Mouse (Mus musculus) midbrain, embryonic 15.5 days (tissue): ENCODE data around the gene Mbd5. TPM values are rescaled to one million over a fixed set of nuclear protein-coding genes. Genes with fewer than 3 reads are reported as not detected.

Experiments
- ATAC-seq: fragments of 200-750 bp; cut with Nextera tagmentation; replicated peaks from 2 replicates; pipeline ENCODE4 v1.8.0; 2017; ENCODE audit warnings: moderate TSS enrichment
- H3K27ac ChIP-seq: fragments of 300-500 bp; sonication (generic); 2 replicates; pipeline ENCODE4 v1.5.1; 2015; ENCODE audit warnings: mild to moderate bottlenecking, inconsistent platforms
- H3K27me3 ChIP-seq: fragments of 300-500 bp; sonication (generic); replicated peaks from 2 replicates; pipeline ENCODE4 v1.6.1; 2015; ENCODE audit warnings: inconsistent platforms
- H3K36me3 ChIP-seq: fragments of 300-500 bp; sonication (generic); replicated peaks from 2 replicates; pipeline ENCODE4 v1.6.1; 2015; ENCODE audit warnings: inconsistent platforms
- H3K4me1 ChIP-seq: fragments of 300-500 bp; sonication (generic); 2 replicates; pipeline ENCODE4 v1.6.1; 2015; ENCODE audit warnings: inconsistent platforms
- H3K4me2 ChIP-seq: fragments of 300-500 bp; sonication (generic); 2 replicates; pipeline ENCODE4 v1.6.1; 2015; ENCODE audit warnings: inconsistent platforms, mild to moderate bottlenecking, moderate library complexity
- H3K4me3 ChIP-seq: fragments of 300-500 bp; sonication (generic); 2 replicates; pipeline ENCODE4 v1.5.1; 2015; ENCODE audit warnings: mild to moderate bottlenecking, inconsistent platforms
- H3K9ac ChIP-seq: fragments of 300-500 bp; sonication (generic); 2 replicates; pipeline ENCODE4 v1.6.1; 2015; ENCODE audit warnings: mild to moderate bottlenecking, inconsistent platforms
- H3K9me3 ChIP-seq: fragments of 300-500 bp; sonication (generic); 2 replicates; pipeline ENCODE4 v1.6.1; 2016; ENCODE audit warnings: inconsistent platforms
- WGBS: fragments of 180-500 bp; shearing (Covaris S2); methylation state at CpG from one replicate; pipeline ENCODE4 v1.1.7; 2015; ENCODE audit warnings: mixed read lengths; 5-methylcytosine and 5-hydroxymethylcytosine counted together
- polyA plus RNA-seq: library from polyadenylated mRNA; unstranded; fragments of >200 nt; fragmentation: Nextera tagmentation; extraction: Ambion mirVana; gene quantifications from 2 replicates; pipeline ENCODE4 v1.2.1, GENCODE M21; 2015

Gene Mbd5
- 35.0 and 46.6 TPM in 2 replicates for polyA plus RNA-seq

DNA sequence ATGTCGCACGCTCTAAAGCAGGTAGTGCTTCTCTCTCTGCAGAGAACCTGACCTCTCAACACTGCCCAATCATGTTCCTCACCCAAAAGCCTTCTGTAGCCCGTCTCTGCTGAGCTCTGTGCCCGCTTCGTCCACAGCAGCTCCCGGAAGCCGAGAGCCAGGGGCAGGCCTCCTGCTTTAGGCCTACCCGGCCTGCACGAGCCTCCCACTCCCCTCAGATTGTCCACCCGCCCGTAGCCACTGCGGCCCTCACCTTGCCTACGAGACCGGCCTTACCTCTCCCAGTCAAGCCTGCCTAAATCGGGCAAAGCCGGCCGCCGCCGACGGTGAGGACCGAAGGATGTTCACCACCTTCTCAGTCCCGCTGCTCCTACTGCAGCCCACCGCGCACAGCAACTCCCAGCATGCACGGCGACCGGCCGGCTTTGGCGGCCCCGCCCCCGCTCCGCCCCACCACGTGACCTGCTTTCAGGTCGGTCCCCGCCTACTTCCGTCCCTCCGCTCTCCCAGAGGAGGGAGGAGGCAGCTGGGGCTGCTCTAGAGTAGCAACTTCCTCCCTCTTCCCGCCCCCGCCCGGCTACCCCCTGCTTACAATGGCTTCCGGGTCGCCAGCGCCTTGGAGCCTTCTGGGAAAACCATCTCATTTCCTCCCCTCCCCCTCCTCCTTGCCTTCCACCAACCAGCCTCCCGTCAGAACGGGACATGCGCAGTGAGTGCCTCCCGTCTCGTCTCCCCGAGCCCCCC is at the start of gene Mbd5:
Gene Mbd5 (plus strand): TSS at position 668 of the 744 bp plus-strand sequence.
- 1% methylated on average over 47 of the region's 49 CpGs for WGBS
- Histone ChIP-seq H3K36me3 (no peaks in the 10 kb centered on the region), H3K4me3 (peak within 1 kb of the TSS; percentile 92), H3K4me2 (peak within 1 kb of the TSS; percentile 75), H3K27ac (peak within 1 kb of the TSS; percentile 97), H3K4me1 (peaks cover 22% of the 10 kb centered on the region), H3K9ac (peak within 1 kb of the TSS; percentile 90), H3K27me3 (no peaks in the 10 kb centered on the region), H3K9me3 (no peaks in the 10 kb centered on the region)
- ATAC-seq = peak; percentile 98

DNA sequence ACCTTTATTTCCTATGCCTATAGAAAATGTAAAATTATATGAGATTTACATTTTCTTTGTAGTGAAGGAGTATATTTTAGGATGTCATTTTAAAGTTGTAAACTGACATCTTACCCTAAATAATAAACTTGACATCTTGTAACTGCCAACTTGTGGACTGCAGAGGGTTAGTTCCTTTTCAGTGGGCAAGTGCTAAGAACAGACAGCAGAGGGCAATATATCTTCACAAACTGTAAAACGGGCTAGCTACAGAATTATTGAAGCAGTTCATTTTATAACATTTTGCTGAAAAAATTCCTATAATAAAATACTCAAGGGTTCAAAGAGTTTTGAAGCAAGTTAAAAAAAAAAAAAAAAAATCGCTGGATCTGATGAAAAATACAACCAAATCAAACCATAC is 40.4 kb upstream of the Mbd5 start:
- 60% methylated on average over 2 of the region's 2 CpGs for WGBS
- no peak overlapping the region for H3K27ac ChIP-seq
- no peaks in the 10 kb centered on the region for H3K4me1 ChIP-seq
- H3K4me2 ChIP-seq = no peak overlapping the region
- no peak overlapping the region for H3K9ac ChIP-seq
- no peaks in the 10 kb centered on the region for H3K9me3 ChIP-seq
- H3K4me3 ChIP-seq = no peak overlapping the region
- no peak for ATAC-seq
- no peaks in the 10 kb centered on the region for H3K27me3 ChIP-seq
- peaks cover 7% of the 10 kb centered on the region; the same call in 1 of the 2 replicates for H3K36me3 ChIP-seq

DNA sequence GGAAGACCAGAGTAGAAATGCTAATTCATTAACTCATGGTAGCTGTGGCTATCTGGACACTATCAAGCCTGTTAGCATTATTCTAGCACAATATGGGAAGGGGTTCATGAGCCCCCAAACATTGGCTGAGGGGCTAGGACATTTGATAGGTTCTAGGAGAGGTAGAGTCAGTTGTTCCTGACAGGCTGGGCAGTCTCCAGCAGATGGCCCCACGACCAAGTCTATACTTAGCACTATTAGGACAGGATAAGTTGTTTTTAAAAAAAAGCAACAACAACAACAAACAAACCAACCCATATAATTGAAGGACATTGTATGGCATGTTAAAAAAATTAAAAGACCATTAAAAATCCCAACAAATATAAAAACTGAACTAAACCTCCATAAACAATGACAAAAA is 35.1 kb upstream of the Mbd5 start:
- no peaks in the 10 kb centered on the region for H3K9me3 ChIP-seq
- H3K36me3 ChIP-seq = no peaks in the 10 kb centered on the region
- H3K27ac ChIP-seq = no peak overlapping the region
- no peak for ATAC-seq
- no peak overlapping the region for H3K4me3 ChIP-seq
- no peaks in the 10 kb centered on the region for H3K4me1 ChIP-seq
- no peak overlapping the region for H3K4me2 ChIP-seq
- WGBS = 76% methylated on average over 1 of the region's 1 CpGs
- no peak overlapping the region for H3K9ac ChIP-seq
- no peaks in the 10 kb centered on the region for H3K27me3 ChIP-seq

DNA sequence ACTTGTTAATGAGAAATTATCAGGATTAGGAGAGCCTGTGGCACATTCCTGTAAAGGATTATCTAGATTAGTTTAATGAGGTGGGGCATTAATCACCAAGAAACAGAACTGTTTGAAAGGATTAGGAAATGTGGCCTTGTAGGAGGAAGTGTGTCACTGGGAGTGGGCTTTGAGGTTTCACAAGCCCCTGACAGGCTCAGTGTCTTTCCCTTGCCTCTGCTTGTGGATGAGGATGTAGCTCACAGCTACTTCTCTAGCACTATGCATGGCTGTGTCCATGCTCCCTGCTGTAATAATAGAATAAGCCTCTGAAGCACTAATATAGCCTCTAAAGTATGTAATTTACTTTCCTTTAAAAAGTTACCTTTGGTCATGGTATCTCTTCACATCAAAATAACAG is 33.5 kb upstream of the Mbd5 start:
- no peak for ATAC-seq
- no peaks in the 10 kb centered on the region for H3K4me1 ChIP-seq

DNA sequence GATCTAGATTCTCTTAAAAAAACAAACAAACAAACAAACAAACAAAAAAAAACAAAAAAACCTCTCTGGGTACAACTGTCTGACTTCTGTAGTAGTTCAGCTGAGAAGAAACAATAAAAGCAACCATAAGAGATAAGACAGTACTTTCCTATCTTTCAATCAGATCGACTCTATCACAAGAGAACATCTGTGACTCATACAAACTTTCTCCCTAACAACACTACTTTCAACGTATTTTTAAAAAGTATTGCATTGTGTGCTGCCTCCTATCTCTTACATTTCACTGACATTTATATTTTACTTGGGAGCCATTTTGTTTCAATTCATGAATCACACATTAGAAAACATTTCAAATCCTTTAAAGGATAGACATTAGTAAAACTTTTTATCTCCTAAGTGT is 14.2 kb upstream of the Mbd5 start:
- H3K9me3 ChIP-seq = no peaks in the 10 kb centered on the region
- 95% methylated on average over 2 of the region's 2 CpGs for WGBS
- ATAC-seq = no peak
- no peaks in the 10 kb centered on the region for H3K4me1 ChIP-seq
- H3K9ac ChIP-seq = no peak overlapping the region
- no peak overlapping the region for H3K27ac ChIP-seq
- H3K27me3 ChIP-seq = no peaks in the 10 kb centered on the region
- H3K4me2 ChIP-seq = no peak overlapping the region
- H3K36me3 ChIP-seq = peaks cover 7% of the 10 kb centered on the region; the same call in 1 of the 2 replicates
- H3K4me3 ChIP-seq = no peak overlapping the region

More for the DNA sequence above, 33.5 kb upstream of the Mbd5 start:
- H3K4me2 ChIP-seq = no peak overlapping the region
- no peak overlapping the region for H3K4me3 ChIP-seq
- no peak overlapping the region for H3K9ac ChIP-seq
- no peaks in the 10 kb centered on the region for H3K27me3 ChIP-seq
- H3K9me3 ChIP-seq = no peaks in the 10 kb centered on the region
- H3K36me3 ChIP-seq = no peaks in the 10 kb centered on the region
- H3K27ac ChIP-seq = no peak overlapping the region

DNA sequence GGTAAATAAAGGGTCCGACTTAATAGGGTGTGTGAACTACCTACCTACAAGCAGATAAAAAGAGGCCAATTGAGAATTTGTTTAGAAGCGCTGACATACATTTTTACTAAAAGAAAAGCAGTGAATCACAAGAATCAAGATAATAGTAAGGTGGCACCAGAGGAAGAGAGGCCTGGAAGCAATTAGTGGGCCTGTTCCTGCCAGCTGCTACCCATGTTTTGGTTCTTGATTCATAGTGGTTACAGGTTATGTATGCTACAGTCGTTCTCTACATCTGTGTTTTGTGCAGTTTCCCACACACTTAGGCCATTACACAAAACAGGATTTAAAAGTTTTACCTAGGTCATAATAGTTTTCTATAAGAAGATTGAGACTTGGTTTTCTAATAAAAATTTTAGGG is 1.5 kb upstream of the Mbd5 start:
- WGBS = 78% methylated on average over 3 of the region's 3 CpGs
- H3K9ac ChIP-seq = no peak overlapping the region
- H3K9me3 ChIP-seq = no peaks in the 10 kb centered on the region
- no peak for ATAC-seq
- no peak overlapping the region for H3K27ac ChIP-seq
- H3K4me1 ChIP-seq = peaks cover 19% of the 10 kb centered on the region
- peak overlapping the region; percentile 75 for H3K4me2 ChIP-seq
- no peaks in the 10 kb centered on the region for H3K36me3 ChIP-seq
- peak overlapping the region; percentile 92 for H3K4me3 ChIP-seq
- H3K27me3 ChIP-seq = no peaks in the 10 kb centered on the region

DNA sequence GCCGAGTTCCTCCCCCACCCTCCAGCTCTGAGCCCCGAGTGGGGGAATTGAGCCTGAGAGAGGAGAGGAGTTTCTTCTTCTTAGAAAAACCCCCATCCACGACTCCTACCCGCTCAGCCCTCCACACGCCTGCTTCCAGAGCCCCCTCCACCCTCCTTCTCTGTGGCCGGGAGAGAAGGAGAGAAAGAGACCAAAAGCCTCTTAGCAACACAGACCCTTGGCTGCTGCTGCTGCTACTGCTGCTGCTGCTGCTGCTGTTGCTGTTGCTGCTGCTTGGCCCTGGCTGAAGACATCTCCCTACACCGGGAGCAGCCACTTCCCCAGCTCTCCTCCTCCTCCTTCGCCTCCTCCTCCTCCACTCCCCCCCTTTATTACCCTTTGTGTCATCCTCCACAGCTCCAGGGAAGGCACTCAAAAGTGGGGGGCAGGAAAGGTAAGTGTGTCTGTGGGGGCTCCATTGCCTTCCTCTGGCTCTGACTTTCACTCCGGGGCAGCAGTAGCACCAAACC is 489 bp downstream of the Mbd5 start:
- H3K4me2 ChIP-seq = peak overlapping the region; percentile 52
- ATAC-seq = peak; percentile 83
- WGBS = under 1% methylated on average over 9 of the region's 9 CpGs

DNA sequence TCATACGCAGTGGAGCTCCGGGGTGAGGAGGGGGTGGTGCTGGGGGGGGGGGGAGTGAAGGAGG is 776 bp downstream of the Mbd5 start, which contains the start of gene Orc4:
Gene Orc4 (minus strand): TSS at position 26 of the 64 bp plus-strand sequence.
- Histone ChIP-seq H3K4me3 (peak within 1 kb of the TSS; percentile 92), H3K9me3 (no peaks in the 10 kb centered on the region), H3K27me3 (no peaks in the 10 kb centered on the region), H3K36me3 (no peaks in the 10 kb centered on the region), H3K27ac (peak within 1 kb of the TSS; percentile 97), H3K4me2 (peak within 1 kb of the TSS; percentile 52), H3K9ac (peak within 1 kb of the TSS; percentile 85), H3K4me1 (peaks cover 22% of the 10 kb centered on the region)
- 0% methylated on average over 2 of the region's 2 CpGs for WGBS
- ATAC-seq = no peak

More for the DNA sequence above, 489 bp downstream of the Mbd5 start:
- H3K36me3 ChIP-seq = no peaks in the 10 kb centered on the region
- H3K4me3 ChIP-seq = peak overlapping the region; percentile 92
- H3K27ac ChIP-seq = peak overlapping the region; percentile 97
- H3K9ac ChIP-seq = peak overlapping the region; percentile 85
- H3K27me3 ChIP-seq = no peaks in the 10 kb centered on the region
- no peaks in the 10 kb centered on the region for H3K9me3 ChIP-seq
- peaks cover 22% of the 10 kb centered on the region for H3K4me1 ChIP-seq

DNA sequence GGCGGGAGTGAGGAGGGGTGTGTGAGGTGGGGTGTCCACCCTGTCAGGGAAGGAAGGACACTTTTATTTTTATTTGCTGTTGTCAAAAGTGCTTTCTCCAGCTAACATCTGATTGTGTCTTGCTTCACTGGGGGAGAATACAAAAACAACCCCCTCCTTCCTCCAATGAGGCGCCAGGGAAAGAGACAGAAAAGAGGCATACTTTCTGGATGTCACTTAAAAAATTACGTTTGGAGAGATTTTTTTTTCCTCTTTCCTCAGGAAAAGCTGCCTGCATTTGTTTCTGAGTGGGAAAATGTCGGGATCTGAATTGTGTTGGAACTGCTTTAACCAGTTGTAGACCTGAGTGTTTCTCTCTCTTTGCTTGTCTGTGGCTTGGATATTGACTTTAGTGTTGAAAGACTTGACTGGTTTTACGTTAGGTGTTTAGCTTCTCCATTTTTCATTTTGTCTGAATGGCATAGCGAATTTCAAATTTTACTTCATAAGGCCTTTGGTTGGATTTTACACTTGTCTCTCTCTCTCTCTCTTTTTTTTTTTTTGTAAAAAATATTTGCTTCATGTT is 1.1 kb downstream of the Mbd5 start:
- H3K4me1 ChIP-seq = peaks cover 22% of the 10 kb centered on the region
- H3K9ac ChIP-seq = peak overlapping the region; percentile 85
- no peak for ATAC-seq
- H3K4me2 ChIP-seq = peak overlapping the region; percentile 52
- no peaks in the 10 kb centered on the region for H3K36me3 ChIP-seq
- WGBS = 6% methylated on average over 6 of the region's 6 CpGs
- peak overlapping the region; percentile 92 for H3K4me3 ChIP-seq
- H3K9me3 ChIP-seq = no peaks in the 10 kb centered on the region
- peak overlapping the region; percentile 97 for H3K27ac ChIP-seq
- no peaks in the 10 kb centered on the region for H3K27me3 ChIP-seq

DNA sequence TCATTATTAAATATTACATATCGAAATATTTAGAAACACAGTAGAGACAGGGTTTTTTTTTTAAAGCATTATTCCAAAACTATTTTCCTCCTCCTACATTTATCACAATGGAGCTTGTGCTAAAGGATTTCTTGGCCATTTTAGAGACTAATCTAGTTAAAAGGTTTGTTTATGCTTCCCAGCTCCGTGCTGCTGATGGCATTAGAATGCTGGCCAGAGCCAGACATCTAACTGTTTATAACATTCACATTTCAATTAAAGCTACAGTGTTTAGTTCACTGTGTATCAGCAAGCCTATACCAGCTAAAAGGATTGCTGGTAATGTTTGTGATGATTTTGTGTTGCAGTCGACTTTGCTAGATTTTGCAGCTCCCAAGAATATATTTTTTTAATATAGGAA is 7.3 kb downstream of the Mbd5 start:
- Histone ChIP-seq H3K27ac (no peak overlapping the region), H3K4me2 (no peak overlapping the region), H3K9ac (no peak overlapping the region), H3K9me3 (no peaks in the 10 kb centered on the region), H3K4me3 (no peak overlapping the region), H3K4me1 (peaks cover 10% of the 10 kb centered on the region), H3K27me3 (no peaks in the 10 kb centered on the region), H3K36me3 (no peaks in the 10 kb centered on the region)
- no peak for ATAC-seq
- 70% methylated on average over 3 of the region's 3 CpGs for WGBS

DNA sequence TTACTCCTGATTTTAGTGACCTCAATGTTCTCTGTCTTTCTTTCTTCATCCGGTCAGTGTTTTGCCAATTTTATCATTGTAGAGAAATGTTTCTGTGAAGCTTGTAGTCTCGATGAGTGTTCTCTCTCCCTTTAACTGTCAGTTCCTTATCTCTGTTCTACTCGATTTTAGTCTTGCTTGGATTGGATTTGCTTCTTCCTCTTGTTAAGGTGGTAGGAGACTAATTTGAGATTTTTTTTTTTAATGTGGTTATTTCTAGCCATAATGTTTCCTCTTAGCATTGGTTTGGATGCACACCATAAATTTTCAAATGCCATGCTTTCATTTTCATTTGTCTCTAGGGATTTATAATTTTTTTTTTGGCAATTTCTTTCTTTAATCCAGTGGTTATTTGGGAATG is 29.6 kb downstream of the Mbd5 start:
- Histone ChIP-seq H3K9me3 (no peaks in the 10 kb centered on the region), H3K27me3 (no peaks in the 10 kb centered on the region), H3K9ac (no peak overlapping the region), H3K27ac (no peak overlapping the region), H3K4me3 (no peak overlapping the region), H3K4me2 (no peak overlapping the region), H3K4me1 (no peaks in the 10 kb centered on the region), H3K36me3 (no peaks in the 10 kb centered on the region)
- ATAC-seq = no peak
- WGBS = 91% methylated on average over 3 of the region's 3 CpGs

DNA sequence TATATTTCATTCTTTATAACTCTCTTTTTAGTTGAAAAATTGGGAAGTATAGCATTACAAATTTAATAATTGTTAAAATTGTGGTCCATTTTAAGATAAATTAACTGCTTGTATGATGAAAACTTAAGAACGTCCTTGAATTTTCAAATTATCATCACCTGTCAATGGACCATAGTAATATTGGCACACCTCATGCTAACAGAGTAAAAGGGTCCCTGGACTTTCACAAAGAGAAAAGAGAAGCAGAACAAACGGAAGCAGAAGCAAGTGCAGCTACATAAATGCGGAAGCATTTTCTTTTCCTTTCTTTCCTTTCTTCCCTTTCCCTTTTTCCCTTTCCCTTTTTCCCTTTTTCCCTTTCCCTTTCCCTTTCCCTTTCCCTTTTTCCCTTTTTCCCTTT is 41.0 kb downstream of the Mbd5 start:
- no peak for ATAC-seq
- no peak overlapping the region for H3K9ac ChIP-seq
- H3K4me2 ChIP-seq = no peak overlapping the region
- H3K27ac ChIP-seq = no peak overlapping the region
- no peaks in the 10 kb centered on the region for H3K36me3 ChIP-seq
- H3K4me1 ChIP-seq = no peaks in the 10 kb centered on the region
- WGBS = 92% methylated on average over 3 of the region's 3 CpGs
- H3K4me3 ChIP-seq = no peak overlapping the region
- no peaks in the 10 kb centered on the region for H3K9me3 ChIP-seq
- no peaks in the 10 kb centered on the region for H3K27me3 ChIP-seq

DNA sequence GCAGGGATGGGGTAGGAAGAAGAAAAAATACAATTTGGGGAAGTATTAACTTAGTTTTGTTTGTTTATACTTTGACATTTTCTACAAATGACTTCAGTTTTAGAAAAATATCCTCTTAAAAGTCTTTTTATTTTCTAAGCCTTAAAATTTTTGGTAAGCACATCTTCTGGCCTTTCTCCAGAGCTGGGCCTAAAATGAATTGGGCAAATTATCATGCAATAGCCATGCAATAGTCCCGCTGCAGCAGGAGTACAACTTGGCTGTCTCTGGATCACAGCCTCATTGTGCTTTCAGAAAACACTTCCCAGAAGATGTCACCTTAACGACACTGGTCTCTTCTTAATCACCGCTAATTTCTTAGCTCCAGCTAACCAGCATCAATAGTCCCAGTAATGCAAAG is 91.2 kb downstream of the Mbd5 start:
- Histone ChIP-seq H3K4me2 (no peak overlapping the region), H3K9me3 (peaks cover 8% of the 10 kb centered on the region; the same call in 1 of the 2 replicates), H3K36me3 (0 out of 2 replicates have a peak, but pooled peaks cover 4% of the 10 kb centered on the region), H3K4me1 (no peaks in the 10 kb centered on the region), H3K4me3 (no peak overlapping the region), H3K27me3 (no peaks in the 10 kb centered on the region), H3K9ac (no peak overlapping the region), H3K27ac (no peak overlapping the region)
- ATAC-seq = no peak
- WGBS = 86% methylated on average over 3 of the region's 3 CpGs
